In genomic region chr10:128082477-128082808, GRCm38 (mm10) we compare ENCODE assay signal across 7 mouse cellular contexts. TPM values are rescaled to one million over a fixed set of nuclear protein-coding genes. Genes with fewer than 3 reads are reported as not detected.
DNase-seq lines count a peak whose midpoint lies in the region; ATAC-seq and TF ChIP-seq lines count a peak whose summit lies in the region.

No protein-coding gene starts in this region.

- TF ChIP-seq CTCF in lung, embryonic 14.5 days (IDR thresholded peaks at IDR 0.05; ENCODE audit: low read depth): no peak
- TF ChIP-seq CTCF in embryonic fibroblast, embryonic 13.5 days (IDR thresholded peaks at IDR 0.05; ENCODE audit: borderline replicate concordance, insufficient read depth, low read length): no peak

- WGBS in lung, embryonic 14.5 days: 8% methylated on average over 9 of the region's 9 CpGs
- 9% methylated on average over 9 of the region's 9 CpGs for WGBS in intestine, embryonic 16.5 days
- WGBS in neural tube, embryonic 14.5 days: 14% methylated on average over 9 of the region's 9 CpGs

- no peaks in the 10 kb centered on the region for H3K27me3 ChIP-seq in lung, embryonic 14.5 days (ENCODE audit: insufficient read depth, low read length)
- no peaks in the 10 kb centered on the region for H3K27me3 ChIP-seq in intestine, embryonic 16.5 days (replicated peaks; ENCODE audit: control insufficient read depth, insufficient read depth, low read length)
- no peaks in the 10 kb centered on the region; the same call in 1 of the 2 replicates for H3K27me3 ChIP-seq in neural tube, embryonic 14.5 days (ENCODE audit: control insufficient read depth, insufficient read depth, low read length)

- peaks cover 40% of the 10 kb centered on the region for H3K36me3 ChIP-seq in lung, embryonic 14.5 days (ENCODE audit: insufficient read depth)
- peaks cover 11% of the 10 kb centered on the region; the same call in 1 of the 2 replicates for H3K36me3 ChIP-seq in intestine, embryonic 16.5 days (ENCODE audit: control insufficient read depth, insufficient read depth, low read length)
- peaks cover 25% of the 10 kb centered on the region for H3K36me3 ChIP-seq in neural tube, embryonic 14.5 days (ENCODE audit: control insufficient read depth, insufficient read depth, low read length)

- no peaks in the 10 kb centered on the region for H3K9me3 ChIP-seq in lung, embryonic 14.5 days (ENCODE audit: low read depth, low read length)
- no peaks in the 10 kb centered on the region for H3K9me3 ChIP-seq in intestine, embryonic 16.5 days (ENCODE audit: control insufficient read depth, low read length)
- H3K9me3 ChIP-seq in neural tube, embryonic 14.5 days (ENCODE audit: control insufficient read depth, low read length): no peaks in the 10 kb centered on the region

- ATAC-seq in lung, embryonic 14.5 days (ENCODE audit: insufficient read depth): no peak
- ATAC-seq in intestine, embryonic 16.5 days: no peak
- 0 out of 2 replicates have a peak, but pooled peaks have one; percentile 0 for ATAC-seq in neural tube, embryonic 14.5 days (ENCODE audit: low read depth)
- ATAC-seq in activated CD4-positive, CD25-positive, alpha-beta regulatory T cell, adult 4 months: no peak

- peak overlapping the region; percentile 64 for H3K9ac ChIP-seq in lung, embryonic 14.5 days
- peak overlapping the region; percentile 79 for H3K9ac ChIP-seq in intestine, embryonic 16.5 days (ENCODE audit: low read depth, low read length)
- H3K9ac ChIP-seq in neural tube, embryonic 14.5 days (replicated peaks; ENCODE audit: low read depth, low read length): peak overlapping the region; percentile 43

- peak overlapping the region; percentile 86 for H3K4me2 ChIP-seq in lung, embryonic 14.5 days
- peak overlapping the region; percentile 79 for H3K4me2 ChIP-seq in intestine, embryonic 16.5 days (ENCODE audit: low read depth, low read length)
- H3K4me2 ChIP-seq in neural tube, embryonic 14.5 days (ENCODE audit: low read depth, low read length): peak overlapping the region; percentile 67

- no peak for DNase-seq in lung, embryonic 14.5 days
- DNase-seq in lung, adult 18-20 months: no peak
- no peak for DNase-seq in right cerebral cortex, postnatal 14 days

- peak overlapping the region; percentile 58; the same call in 1 of the 2 replicates for H3K27ac ChIP-seq in lung, embryonic 14.5 days (ENCODE audit: low read depth)
- H3K27ac ChIP-seq in embryonic fibroblast, embryonic 13.5 days (ENCODE audit: insufficient read depth, low read length): peak overlapping the region; percentile 24
- H3K27ac ChIP-seq in intestine, embryonic 16.5 days (ENCODE audit: low read length): peak overlapping the region; percentile 86
- peak overlapping the region; percentile 76 for H3K27ac ChIP-seq in neural tube, embryonic 14.5 days (ENCODE audit: low read depth, low read length)

- no peaks in the 10 kb centered on the region; the same call in 1 of the 2 replicates for H3K4me1 ChIP-seq in lung, embryonic 14.5 days (ENCODE audit: insufficient read depth)
- H3K4me1 ChIP-seq in embryonic fibroblast, embryonic 13.5 days (ENCODE audit: control insufficient read depth, insufficient read depth, low read length): peaks cover 2% of the 10 kb centered on the region; the same call in 1 of the 2 replicates
- H3K4me1 ChIP-seq in intestine, embryonic 16.5 days (ENCODE audit: control insufficient read depth, insufficient read depth, low read length): peaks cover 8% of the 10 kb centered on the region
- H3K4me1 ChIP-seq in neural tube, embryonic 14.5 days (ENCODE audit: control insufficient read depth, insufficient read depth, low read length): peaks cover 7% of the 10 kb centered on the region

- no peak for TF ChIP-seq POLR2A in embryonic fibroblast, embryonic 13.5 days (IDR thresholded peaks at IDR 0.05; ENCODE audit: low read depth, low read length)

- H3K4me3 ChIP-seq in lung, embryonic 14.5 days (ENCODE audit: low read depth, low read length): peak overlapping the region; percentile 97
- peak overlapping the region; percentile 69 for H3K4me3 ChIP-seq in embryonic fibroblast, embryonic 13.5 days (ENCODE audit: insufficient read depth, low read length)
- peak overlapping the region; percentile 81 for H3K4me3 ChIP-seq in intestine, embryonic 16.5 days (ENCODE audit: low read length)
- peak overlapping the region; percentile 70 for H3K4me3 ChIP-seq in neural tube, embryonic 14.5 days (ENCODE audit: low read depth, low read length)

RNA-seq across cellular contexts. Expression of gene Atp5b, which starts 0.6 kb away (rescaled TPM):
- 2,183 and 2,273 TPM in 2 replicates for polyA plus RNA-seq in lung, embryonic 14.5 days (2014; fragmentation: Nextera tagmentation; extraction: Ambion mirVana)
- polyA plus RNA-seq in embryonic fibroblast, embryonic 13.5 days (2011; ENCODE audit: insufficient read length, low read depth, missing spikeins): 979 and 1,112 TPM in 2 replicates
- 3,551 and 3,599 TPM in 2 replicates for polyA plus RNA-seq in intestine, embryonic 16.5 days (2015; fragmentation: Nextera tagmentation; extraction: Ambion mirVana)
- polyA plus RNA-seq in neural tube, embryonic 14.5 days (2014; fragmentation: Nextera tagmentation; extraction: Ambion mirVana): 2,213 and 2,273 TPM in 2 replicates
- 100 to 1,000 TPM; 413 to 469 TPM for polyA plus RNA-seq in activated CD4-positive, CD25-positive, alpha-beta regulatory T cell, adult 4 months (2017; shearing (Covaris generic))

RNA-seq across cellular contexts. Expression of gene Baz2a, which starts 8.9 kb away (rescaled TPM):
- polyA plus RNA-seq in lung, embryonic 14.5 days (2014; fragmentation: Nextera tagmentation; extraction: Ambion mirVana): 23.9 and 26.2 TPM in 2 replicates
- 32.4 and 36.8 TPM in 2 replicates for polyA plus RNA-seq in embryonic fibroblast, embryonic 13.5 days (2011; ENCODE audit: insufficient read length, low read depth, missing spikeins)
- polyA plus RNA-seq in intestine, embryonic 16.5 days (2015; fragmentation: Nextera tagmentation; extraction: Ambion mirVana): 9.6 and 10.1 TPM in 2 replicates
- 15.8 and 20.9 TPM in 2 replicates for polyA plus RNA-seq in neural tube, embryonic 14.5 days (2014; fragmentation: Nextera tagmentation; extraction: Ambion mirVana)
- 10 to 100 TPM; 44.1 to 53.3 TPM for polyA plus RNA-seq in activated CD4-positive, CD25-positive, alpha-beta regulatory T cell, adult 4 months (2017; shearing (Covaris generic))

RNA-seq across cellular contexts. Expression of gene Ptges3, which starts 23.7 kb away (rescaled TPM):
- polyA plus RNA-seq in lung, embryonic 14.5 days (2014; fragmentation: Nextera tagmentation; extraction: Ambion mirVana): 548 and 570 TPM in 2 replicates
- 270 and 308 TPM in 2 replicates for polyA plus RNA-seq in embryonic fibroblast, embryonic 13.5 days (2011; ENCODE audit: insufficient read length, low read depth, missing spikeins)
- polyA plus RNA-seq in intestine, embryonic 16.5 days (2015; fragmentation: Nextera tagmentation; extraction: Ambion mirVana): 371 and 401 TPM in 2 replicates
- polyA plus RNA-seq in neural tube, embryonic 14.5 days (2014; fragmentation: Nextera tagmentation; extraction: Ambion mirVana): 381 and 396 TPM in 2 replicates
- polyA plus RNA-seq in activated CD4-positive, CD25-positive, alpha-beta regulatory T cell, adult 4 months (2017; shearing (Covaris generic)): 100 to 1,000 TPM; 194 to 285 TPM

RNA-seq across cellular contexts. Expression of gene Naca, which starts 47.1 kb away (rescaled TPM):
- 921 and 936 TPM in 2 replicates for polyA plus RNA-seq in lung, embryonic 14.5 days (2014; fragmentation: Nextera tagmentation; extraction: Ambion mirVana)
- polyA plus RNA-seq in embryonic fibroblast, embryonic 13.5 days (2011; ENCODE audit: insufficient read length, low read depth, missing spikeins): 887 and 940 TPM in 2 replicates
- 686 and 732 TPM in 2 replicates for polyA plus RNA-seq in intestine, embryonic 16.5 days (2015; fragmentation: Nextera tagmentation; extraction: Ambion mirVana)
- 537 and 552 TPM in 2 replicates for polyA plus RNA-seq in neural tube, embryonic 14.5 days (2014; fragmentation: Nextera tagmentation; extraction: Ambion mirVana)
- polyA plus RNA-seq in activated CD4-positive, CD25-positive, alpha-beta regulatory T cell, adult 4 months (2017; shearing (Covaris generic)): 1,000 to 10,000 TPM; 1,124 to 1,330 TPM

Comparison
In these comparisons a context has a peak if more than half of its experiments do, and no peak if none do; other contexts are left out.
1. H3K27ac ChIP-seq: peak in every context shown above with its lines; median percentile 86 in intestine, embryonic 16.5 days; 76 in neural tube, embryonic 14.5 days; 58 in lung, embryonic 14.5 days; 24 in embryonic fibroblast, embryonic 13.5 days.